Mouse (Mus musculus): Measurements from ENCODE around the gene Rpl9-ps1. TPM values are rescaled to one million over a fixed set of nuclear protein-coding genes. Genes with fewer than 3 reads are reported as not detected.
A peak's percentile ranks its signal among the peaks of the same experiment; 100 is the strongest.

The Rpl9-ps1 gene
- total RNA-seq, 2 experiments from 2014 or later: not detected

DNA sequence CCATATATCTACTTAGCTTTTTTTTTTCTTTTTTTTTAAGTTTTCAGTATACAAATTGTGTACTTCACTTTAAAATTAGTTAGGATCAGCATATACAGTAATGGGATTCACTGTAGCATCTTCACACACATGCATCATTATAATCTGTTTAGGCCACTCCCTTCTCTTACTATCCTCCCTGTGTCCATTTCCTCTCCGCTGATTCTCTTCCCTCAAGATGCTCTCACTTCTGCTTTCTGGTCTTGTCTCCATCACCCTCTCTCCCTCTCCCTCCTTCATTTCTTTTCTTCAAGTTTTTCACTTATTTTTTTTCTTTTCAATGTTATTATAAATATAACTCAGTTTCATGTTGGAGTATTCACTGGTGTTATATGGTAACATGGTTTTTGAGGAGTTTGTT is 26.4 kb downstream of the Rpl9-ps1 start:
- no peak for DNase-seq

DNA sequence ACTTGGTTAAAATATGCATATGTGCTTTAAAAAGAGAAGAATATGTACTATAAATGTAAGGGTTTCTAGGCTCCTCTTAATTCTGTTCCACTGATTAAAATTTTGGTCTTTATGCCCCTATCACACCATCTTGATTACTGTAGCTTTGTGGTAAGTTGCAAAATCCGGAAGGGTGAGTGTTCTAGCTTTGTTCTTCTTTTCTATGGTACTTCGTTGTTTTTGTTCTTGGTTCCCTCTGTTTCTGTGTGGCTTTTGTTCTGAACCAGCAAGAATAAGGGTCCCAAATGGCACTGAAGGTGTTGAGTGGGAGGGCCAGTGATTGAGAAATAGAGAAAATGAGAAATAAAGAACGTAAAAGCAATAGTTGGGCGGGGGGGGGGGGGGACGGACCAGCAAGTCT is 27.2 kb downstream of the Rpl9-ps1 start:
- DNase-seq: peak in 1 of 2 experiments; percentile 28

DNA sequence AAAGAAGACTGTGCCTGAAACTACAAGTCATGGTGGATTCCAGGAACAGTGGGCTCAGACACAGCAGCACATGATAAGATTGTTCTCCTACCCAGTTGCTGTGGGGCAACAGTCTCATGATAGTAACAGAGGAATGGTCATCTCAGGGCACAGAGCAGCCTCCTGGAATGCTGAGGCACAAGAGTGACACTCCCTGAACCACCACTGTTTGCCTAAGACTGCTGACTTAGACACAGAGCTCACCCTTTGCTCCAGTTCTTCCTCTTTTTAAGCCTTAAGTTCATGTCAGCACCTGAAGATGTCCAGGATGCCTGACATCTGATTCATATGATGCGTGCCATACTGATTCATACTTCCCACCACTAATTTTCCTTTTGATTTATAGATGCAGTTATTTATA is 28.8 kb downstream of the Rpl9-ps1 start:
- peak in 1 of 2 experiments; percentile 37 for DNase-seq

- DNase-seq: no peak
Observed at GRCm38 (mm10) chr11:83610900-83611299, 34.5 kb downstream of the Rpl9-ps1 start.

- DNase-seq: no peak
Observed at GRCm38 (mm10) chr11:83606396-83606795, 39.0 kb downstream of the Rpl9-ps1 start.

GRCm38 (mm10) chr11:83605535-83605934 is 39.9 kb downstream of the Rpl9-ps1 start:
- no peak for DNase-seq

- no peak for DNase-seq
Observed at GRCm38 (mm10) chr11:83604698-83605097, 40.7 kb downstream of the Rpl9-ps1 start.

GRCm38 (mm10) chr11:83603399-83603798 is 42.0 kb downstream of the Rpl9-ps1 start:
- DNase-seq: no peak

- DNase-seq: no peak
Observed at GRCm38 (mm10) chr11:83600576-83600975, 44.8 kb downstream of the Rpl9-ps1 start.

DNA sequence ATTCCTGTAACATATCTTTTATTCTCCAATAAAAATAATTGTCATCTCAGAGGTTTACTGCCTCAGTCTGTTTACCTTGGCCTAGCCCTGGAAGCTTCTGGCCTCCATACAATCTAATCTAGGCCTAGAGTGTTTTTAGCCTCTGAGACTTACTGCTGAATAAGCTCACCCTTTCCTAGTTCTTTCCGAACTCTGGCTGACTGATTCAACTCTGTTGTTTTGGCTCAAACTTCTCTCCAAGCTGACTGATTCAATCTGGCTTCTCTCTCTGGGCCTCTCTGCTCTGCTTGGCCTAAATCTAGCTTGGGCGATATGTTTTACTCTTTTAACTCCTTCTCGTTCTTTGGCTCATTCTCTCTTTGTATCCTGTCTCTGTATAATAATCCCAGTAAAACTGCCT is 46.4 kb downstream of the Rpl9-ps1 start:
- no peak for DNase-seq

DNA sequence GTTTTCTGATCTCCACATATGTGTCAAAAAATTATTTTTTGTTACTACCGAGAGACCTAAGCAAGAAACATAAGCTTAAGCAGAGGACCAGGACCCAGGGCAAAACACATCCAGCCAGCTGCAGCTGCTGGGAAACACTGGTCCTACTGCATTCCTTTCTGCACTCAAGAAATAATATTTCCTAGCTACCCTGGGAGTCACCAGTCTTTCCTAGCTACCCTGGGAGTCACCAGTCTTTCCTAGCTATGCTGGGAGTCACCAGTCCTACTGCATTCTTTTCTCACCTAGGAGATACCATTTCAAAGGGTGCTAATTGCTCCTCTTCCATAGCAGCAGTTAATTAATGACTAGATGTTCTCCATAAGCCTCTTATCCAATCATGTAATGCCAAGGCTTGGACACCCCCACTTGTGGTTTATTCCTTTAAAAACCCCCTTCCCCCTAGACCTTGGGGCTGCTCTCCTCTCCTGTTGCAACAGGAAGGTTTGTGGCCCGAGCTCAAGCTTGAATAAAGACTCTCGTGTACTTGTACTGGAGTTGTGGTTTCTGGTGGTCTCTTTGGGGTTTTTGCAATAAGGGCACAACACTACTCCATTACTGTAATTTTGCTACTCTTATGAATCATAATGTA is 47.1 kb downstream of the Rpl9-ps1 start:
- no peak for DNase-seq

DNA sequence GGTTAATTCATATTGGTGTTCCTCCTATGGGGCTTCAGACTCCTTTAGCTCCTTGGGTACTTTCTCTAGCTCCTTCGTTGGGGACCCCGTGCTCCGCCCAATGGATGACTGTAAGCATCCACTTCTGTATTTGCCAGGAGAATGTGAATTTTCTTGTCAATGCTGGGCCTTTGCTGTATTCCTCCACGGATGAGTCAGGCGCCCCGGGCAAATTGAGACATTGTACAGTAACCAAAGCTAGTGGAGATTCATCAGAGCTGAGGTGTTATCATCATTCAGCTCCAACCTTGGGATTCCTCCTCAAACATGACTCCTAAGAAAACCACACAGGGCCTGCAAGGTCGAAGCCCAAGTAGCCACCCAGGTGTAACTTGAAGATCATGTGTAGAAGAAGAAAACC is 47.6 kb downstream of the Rpl9-ps1 start:
- no peak for DNase-seq

GRCm38 (mm10) chr11:83595669-83596455 is 49.6 kb downstream of the Rpl9-ps1 start:
- no peak for DNase-seq

Other genes starting within 250 kb of the Rpl9-ps1 start
- gene Rasl10b, start 236.5 kb downstream of the Rpl9-ps1 start, total RNA-seq (2021): 10 to 100 TPM; 74.9 to 78.3 TPM
- gene Gas2l2, start 216.2 kb downstream of the Rpl9-ps1 start, total RNA-seq (2021): not detected
- gene 1700020L24Rik, start 207.9 kb downstream of the Rpl9-ps1 start, total RNA-seq (2021): not detected
- gene Mmp28, start 182.6 kb downstream of the Rpl9-ps1 start, total RNA-seq (2021): 1 to 10 TPM; 3.0 to 4.7 TPM
- 10 to 100 TPM; 34.2 to 41.5 TPM for gene Taf15, start 172.5 kb downstream of the Rpl9-ps1 start, total RNA-seq (2021)
- gene Heatr9, start 123.4 kb downstream of the Rpl9-ps1 start, total RNA-seq (2021): under 1 TPM in 1 of 2 experiments, not detected in 1; 0.26 TPM
- 10 to 100 TPM in 1 of 2 experiments, 1 to 10 TPM in 1; 2.6 to 10.5 TPM for gene Ccl5, start 115.1 kb downstream of the Rpl9-ps1 start, total RNA-seq (2021)
- gene Ccl9, start 67.0 kb downstream of the Rpl9-ps1 start, total RNA-seq (2021): 1 to 10 TPM; 5.6 to 8.7 TPM
- gene Ccl6, start 52.5 kb downstream of the Rpl9-ps1 start, total RNA-seq (2021): 10 to 100 TPM; 11.8 to 13.3 TPM
- gene Ccl3, start 3.7 kb upstream of the Rpl9-ps1 start, total RNA-seq (2021): not detected
- gene Ccl4, start 17.0 kb upstream of the Rpl9-ps1 start, total RNA-seq (2021): not detected
- 1 to 10 TPM; 3.8 to 4.1 TPM for gene Wfdc17, start 58.4 kb upstream of the Rpl9-ps1 start, total RNA-seq (2021)
- gene Wfdc18, start 63.4 kb upstream of the Rpl9-ps1 start, total RNA-seq (2021): not detected
- gene Wfdc21, start 101.3 kb upstream of the Rpl9-ps1 start, total RNA-seq (2021): not detected
- gene Heatr6, start 108.1 kb upstream of the Rpl9-ps1 start, total RNA-seq (2021): 1 to 10 TPM; 5.5 to 6.5 TPM
- under 1 TPM in 1 of 2 experiments, not detected in 1; 0.21 TPM for gene Hnf1b, start 204.4 kb upstream of the Rpl9-ps1 start, total RNA-seq (2021)